Mouse (Mus musculus): ENCODE data around the gene Tead2.
"Not testable (repeated sequence)": the region's sequence is repeated elsewhere in the genome, so short reads cannot be mapped to it uniquely, and the experiment has no call there.

Tead2 gene

DNA sequence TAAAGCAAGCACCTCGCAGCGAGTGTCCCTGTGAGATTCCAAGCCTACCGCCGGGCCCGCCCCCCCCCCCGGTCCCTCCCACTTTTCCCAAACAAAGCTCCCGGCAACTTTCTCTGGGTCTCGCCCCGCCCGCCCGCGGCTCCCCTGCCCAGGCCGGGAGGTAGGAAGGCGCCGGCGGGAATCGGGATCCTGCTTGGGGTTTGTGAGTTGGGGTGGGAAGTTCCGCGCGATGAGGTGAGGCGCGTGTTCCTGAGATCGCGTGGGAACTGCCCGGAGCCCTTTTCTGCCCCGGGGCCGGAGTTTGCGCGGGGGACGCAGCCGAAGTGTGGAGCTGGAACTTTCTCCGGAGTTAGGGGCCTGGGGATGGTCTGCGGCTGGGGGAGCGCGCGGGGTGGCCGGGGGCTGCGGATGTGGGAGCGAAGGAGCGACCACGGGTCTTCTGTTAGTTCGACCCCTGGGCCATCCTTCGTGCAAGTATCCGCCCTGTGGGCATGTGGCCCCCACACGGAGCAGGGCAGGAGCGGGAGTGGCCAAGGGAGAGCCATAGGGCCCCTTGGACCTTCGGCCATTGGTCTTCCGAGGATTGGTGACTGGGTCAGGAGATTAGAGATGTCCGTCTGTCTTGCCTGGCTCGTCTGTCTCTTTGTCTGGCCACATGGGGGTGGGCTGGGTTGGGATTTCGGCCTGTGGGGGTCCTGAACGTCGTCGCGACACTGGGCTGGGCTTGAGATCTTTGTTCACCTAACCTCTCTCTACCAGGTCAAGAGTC, at the start of gene Tead2:
Gene Tead2, plus strand, starts transcription at position 81 of the 769 bp plus-strand sequence.
- DNase-seq: no peak

DNA sequence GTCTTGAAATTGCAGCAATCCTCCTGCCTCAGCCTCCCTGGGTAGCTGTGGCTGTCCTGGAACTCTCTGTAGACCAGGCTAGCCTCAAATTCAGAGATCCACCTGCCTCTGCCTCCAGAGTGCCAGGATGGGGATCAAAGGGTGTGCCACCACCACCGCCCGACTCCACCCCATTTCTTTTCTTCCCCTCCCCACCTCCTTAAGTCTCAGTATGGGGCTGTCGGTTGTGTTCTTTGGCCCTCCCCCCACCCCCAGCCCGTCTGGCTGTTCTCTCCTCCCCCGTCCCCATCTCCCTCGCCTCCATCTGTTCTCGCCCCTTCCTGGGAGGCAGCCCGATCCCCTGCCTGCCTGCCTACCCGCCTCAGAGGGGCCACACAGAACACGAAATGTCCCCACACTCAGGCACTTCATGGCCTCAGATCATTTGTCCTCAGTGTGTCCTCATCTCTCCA, 48.6 kb upstream of the Tead2 start:
- DNase-seq: peak; percentile 81

- peak; percentile 88 for DNase-seq
These were observed 47.6 kb upstream of the Tead2 start for GRCm38 (mm10) chr7:45167761-45168445.

DNA sequence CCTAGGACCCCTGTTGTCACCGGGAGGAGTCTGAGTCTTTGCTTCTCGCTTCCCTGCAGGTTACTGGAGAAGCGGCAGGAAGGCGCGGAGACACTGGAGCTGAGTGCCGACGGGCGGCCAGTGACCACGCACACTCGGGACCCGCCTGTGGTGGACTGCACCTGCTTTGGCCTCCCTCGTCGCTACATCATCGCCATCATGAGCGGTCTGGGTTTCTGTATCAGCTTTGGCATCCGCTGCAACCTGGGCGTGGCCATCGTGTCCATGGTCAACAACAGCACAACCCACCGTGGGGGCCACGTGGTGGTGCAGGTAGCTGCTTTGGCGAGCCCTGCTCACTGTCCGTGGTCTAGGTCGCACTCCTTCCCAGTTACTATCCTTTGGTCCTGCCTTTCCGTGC, 46.9 kb upstream of the Tead2 start:
- peak; percentile 85 for DNase-seq

DNA sequence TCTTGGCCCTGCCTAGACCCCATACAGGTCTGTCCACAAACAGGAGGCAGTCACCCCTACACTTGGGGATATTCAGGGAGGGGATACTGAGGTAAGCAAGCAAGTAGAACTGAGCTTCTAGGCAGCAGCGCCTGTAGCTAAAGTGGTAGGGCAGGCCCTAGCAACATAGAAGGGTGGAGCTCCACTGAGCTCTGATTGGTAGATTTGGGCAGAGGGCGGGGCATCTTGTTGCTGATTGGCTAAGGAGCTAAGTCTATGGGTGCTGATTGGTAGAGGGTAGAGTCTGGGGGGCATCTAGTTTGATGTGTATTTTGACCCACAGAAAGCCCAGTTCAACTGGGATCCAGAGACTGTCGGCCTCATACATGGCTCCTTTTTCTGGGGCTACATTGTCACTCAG, 46.1 kb upstream of the Tead2 start:
- DNase-seq: peak; percentile 83

- no peak for DNase-seq
These were observed 42.6 kb upstream of the Tead2 start for GRCm38 (mm10) chr7:45172974-45173373.

DNA sequence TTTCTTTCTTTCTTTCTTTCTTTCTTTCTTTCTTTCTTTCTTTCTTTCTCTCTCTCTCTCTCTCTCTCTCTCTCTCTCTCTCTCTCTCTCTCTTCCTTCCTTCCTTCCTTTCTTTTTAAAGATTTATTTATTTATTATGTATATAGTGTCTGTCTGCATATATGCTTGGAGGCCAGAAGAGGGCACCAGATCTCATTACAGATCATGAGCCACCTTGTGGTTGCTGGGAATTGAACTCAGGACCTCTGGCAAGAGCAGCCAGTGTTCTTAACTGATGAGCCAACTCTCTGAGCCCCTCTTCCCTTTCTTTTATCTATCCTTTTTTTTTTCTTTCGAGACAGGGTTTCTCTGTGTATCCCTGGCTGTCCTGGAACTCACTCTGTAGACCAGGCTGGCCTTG, 41.8 kb upstream of the Tead2 start:
- not testable (repeated sequence) for DNase-seq

- DNase-seq: no peak
These were observed 40.8 kb upstream of the Tead2 start for GRCm38 (mm10) chr7:45174567-45175280.

GRCm38 (mm10) chr7:45175398-45175797, 40.2 kb upstream of the Tead2 start:
- no peak for DNase-seq

DNA sequence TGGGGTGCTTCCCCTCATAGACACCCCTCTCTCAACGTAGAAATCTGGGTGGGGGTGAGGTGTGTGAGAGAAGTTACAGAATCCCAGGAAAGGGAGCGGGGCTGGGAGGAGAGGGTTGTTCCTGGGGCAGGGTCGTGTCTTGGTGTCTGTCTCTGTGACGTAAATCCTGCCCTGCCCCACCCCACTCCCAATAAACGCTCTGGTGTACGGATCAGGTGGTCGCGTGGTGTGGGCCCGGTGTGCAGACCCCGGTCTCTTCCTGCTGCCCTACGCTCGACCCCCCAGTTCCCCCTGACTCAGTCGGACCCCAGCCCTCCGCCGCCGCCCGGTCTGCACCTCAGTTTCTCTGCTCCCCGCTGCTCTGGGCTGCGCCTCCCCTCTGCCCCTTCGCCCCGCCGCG, 39.6 kb upstream of the Tead2 start:
- DNase-seq: no peak

DNA sequence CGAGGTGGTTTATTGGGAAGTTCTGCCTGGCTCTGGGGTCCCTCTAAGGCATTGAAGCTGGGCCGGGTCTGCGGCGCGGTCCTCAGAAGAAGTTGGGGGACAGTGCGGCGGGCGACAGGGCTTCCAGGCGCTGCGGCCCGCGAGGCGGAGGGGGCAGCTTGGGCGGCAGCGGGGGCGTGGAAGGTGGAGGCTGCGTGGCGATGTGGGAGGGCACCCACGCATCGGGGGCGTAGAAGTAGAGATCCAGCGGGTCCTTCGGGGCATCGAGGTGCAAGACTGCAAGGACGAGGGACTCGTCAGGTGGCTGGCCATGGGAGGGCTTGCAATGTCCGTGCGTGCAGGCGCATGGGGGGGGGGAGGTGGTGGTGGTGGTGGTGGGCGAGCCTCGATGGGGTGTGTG, 39.2 kb upstream of the Tead2 start:
- DNase-seq: no peak

- DNase-seq: no peak
These were observed 37.0 kb upstream of the Tead2 start for GRCm38 (mm10) chr7:45178550-45178949.

DNA sequence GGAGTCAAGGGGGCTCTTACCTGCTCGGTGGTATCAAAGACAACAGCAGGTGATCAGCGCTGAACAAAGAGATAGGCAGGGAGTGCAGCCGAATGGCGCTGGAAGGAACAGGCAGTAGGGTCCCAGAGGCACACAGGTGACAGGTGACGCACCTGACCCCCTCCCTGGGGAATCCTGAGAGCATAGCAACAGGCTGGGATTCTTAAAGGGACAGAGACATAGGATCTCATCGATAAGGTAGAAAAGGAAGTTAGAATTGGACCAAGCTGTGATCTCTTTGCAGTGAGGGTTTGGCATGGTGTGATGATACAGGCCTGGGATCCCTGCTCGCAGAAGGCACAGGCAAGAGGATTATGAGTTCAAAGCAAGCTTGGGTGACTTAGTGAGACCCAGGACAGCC, 36.1 kb upstream of the Tead2 start, which contains the start of gene Gfy:
Gene Gfy, minus strand, starts transcription at position 101 of the 400 bp plus-strand sequence.
- DNase-seq: no peak

DNA sequence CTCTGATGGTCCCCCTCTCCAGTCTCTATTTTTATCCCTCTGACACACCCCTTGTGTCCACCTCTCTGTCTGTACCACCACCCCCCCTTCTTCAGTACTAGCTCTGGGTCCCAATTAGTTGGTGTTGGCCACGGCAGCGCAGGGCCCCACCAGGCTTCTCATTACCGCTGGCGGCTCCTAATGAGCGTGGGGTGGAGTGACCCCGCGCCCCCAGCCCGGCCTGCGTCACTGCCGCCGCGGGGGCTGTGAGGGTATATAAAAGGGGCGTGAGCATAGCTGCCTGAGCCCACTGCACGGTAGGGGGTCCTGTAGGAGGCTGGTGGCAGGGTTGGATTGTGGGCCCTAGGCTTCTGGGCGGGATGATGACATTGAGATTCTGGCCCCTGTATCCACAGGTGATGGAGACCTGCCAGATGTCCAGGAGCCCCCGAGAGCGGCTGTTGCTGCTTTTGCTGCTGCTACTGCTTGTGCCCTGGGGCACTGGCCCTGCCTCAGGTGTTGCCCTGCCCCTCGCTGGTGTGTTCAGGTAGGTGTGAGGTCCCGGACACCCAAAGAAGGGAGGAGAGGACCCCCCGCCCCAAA, 34.6 kb upstream of the Tead2 start, which contains the start of gene Pth2:
Gene Pth2, plus strand, starts transcription at position 100 of the 582 bp plus-strand sequence.
- DNase-seq: peak; percentile 71

- DNase-seq: peak; percentile 62
These were observed 34.0 kb upstream of the Tead2 start for GRCm38 (mm10) chr7:45181540-45181939.

- peak; percentile 91 for DNase-seq
These were observed 33.4 kb upstream of the Tead2 start for GRCm38 (mm10) chr7:45182199-45182601.

- peak; percentile 55 for DNase-seq
These were observed 32.9 kb upstream of the Tead2 start for GRCm38 (mm10) chr7:45182606-45183005.

DNA sequence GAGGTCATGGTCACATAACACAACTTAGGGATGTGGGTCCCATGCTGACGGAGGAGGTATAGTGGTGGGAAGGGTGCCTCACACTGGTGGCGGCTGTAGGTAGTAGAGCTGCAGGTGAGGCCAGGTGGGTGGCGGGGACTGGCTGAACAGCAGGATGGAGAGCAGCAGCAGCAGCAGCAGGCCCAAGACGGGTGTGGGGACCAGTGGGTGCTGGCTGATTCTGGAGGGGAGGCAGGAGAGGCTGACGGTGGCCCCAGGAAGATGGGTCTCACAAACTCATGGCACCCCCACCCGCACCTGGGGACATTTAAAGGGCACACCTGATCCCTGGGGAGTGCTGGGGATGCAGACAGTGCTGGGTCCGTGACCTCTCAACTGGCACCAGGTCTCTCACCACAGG, 31.9 kb upstream of the Tead2 start:
- peak; percentile 51 for DNase-seq

DNA sequence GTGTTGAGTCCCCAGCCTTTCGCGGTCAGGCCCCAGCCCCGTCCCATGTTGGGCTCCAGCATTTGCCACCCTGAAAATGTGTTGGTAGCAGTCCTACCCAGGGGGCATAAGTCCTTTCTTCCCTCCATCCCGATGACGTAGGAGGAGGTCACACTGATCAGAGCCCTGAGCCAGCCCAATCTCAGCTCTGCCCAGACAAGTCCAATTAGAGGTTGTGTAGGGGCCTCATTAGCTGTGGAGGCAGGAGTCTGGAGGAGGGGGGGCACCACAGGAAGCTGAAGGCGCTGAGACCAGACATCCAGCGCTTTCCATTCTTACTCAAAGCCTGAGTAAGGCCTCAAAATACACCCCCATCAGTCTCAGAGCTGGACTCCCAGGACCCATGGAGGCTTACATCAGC, 29.6 kb upstream of the Tead2 start:
- no peak for DNase-seq

- peak; percentile 61 for DNase-seq
These were observed 26.0 kb upstream of the Tead2 start for GRCm38 (mm10) chr7:45189600-45189999.

- no peak for DNase-seq
These were observed 25.4 kb upstream of the Tead2 start for GRCm38 (mm10) chr7:45190186-45190585.

- no peak for DNase-seq
These were observed 24.4 kb upstream of the Tead2 start for GRCm38 (mm10) chr7:45191161-45191560.

GRCm38 (mm10) chr7:45191803-45192363, 23.7 kb upstream of the Tead2 start:
- peak; percentile 92 for DNase-seq
